Mouse (Mus musculus) cortical plate, adult 2 months (tissue): ENCODE results near the gene Gpatch4. TPM values are rescaled to one million over a fixed set of nuclear protein-coding genes. Genes with fewer than 3 reads are reported as not detected.
A peak's percentile ranks its signal among the peaks of the same experiment; 100 is the strongest.

Source experiments
- H3K27ac ChIP-seq: fragments of 200-500 bp; 2 replicates; pipeline ENCODE4 v1.5.1; 2012; ENCODE audit warnings: low read length, control low read depth, inconsistent platforms; ENCODE audit not compliant: insufficient read depth
- H3K4me1 ChIP-seq: fragments of 200-500 bp; 2 replicates; pipeline ENCODE4 v1.6.1; 2011; ENCODE audit warnings: low read length; ENCODE audit not compliant: control insufficient read depth, insufficient read depth
- H3K4me3 ChIP-seq: fragments of 200-500 bp; 2 replicates; pipeline ENCODE4 v1.5.1; 2011; ENCODE audit warnings: mild to moderate bottlenecking, low read length, control low read depth; ENCODE audit not compliant: insufficient read depth
- CTCF ChIP-seq: fragments of 200-500 bp; IDR thresholded peaks from 2 replicates; pipeline ENCODE4 v1.5.1; 2011; ENCODE audit warnings: mild to moderate bottlenecking, control low read depth, low read length; ENCODE audit not compliant: insufficient read depth; ENCODE audit errors: extremely low read depth
- POLR2A ChIP-seq: fragments of 200-500 bp; IDR thresholded peaks from 2 replicates; pipeline ENCODE4 v1.6.1; 2011; ENCODE audit warnings: mild to moderate bottlenecking, low read length, control low read depth; ENCODE audit not compliant: insufficient read depth; ENCODE audit errors: extremely low read depth
- polyA plus RNA-seq: library from polyadenylated mRNA; depleted of rRNA; stranded (reverse); fragments of >200 nt; gene quantifications from 2 replicates; pipeline ENCODE4 v1.2.3, GENCODE M21; 2012; rRNA removed

Gene Gpatch4
- polyA plus RNA-seq, 1 experiment: 14.3 TPM

GRCm38 (mm10) chr3:88085459-88085858 lies 42.6 kb downstream of the Gpatch4 start:
- TF ChIP-seq POLR2A (no peak), CTCF (no peak)
- Histone ChIP-seq H3K27ac (no peak overlapping the region), H3K4me3 (no peak overlapping the region), H3K4me1 (no peaks in the 10 kb centered on the region)

GRCm38 (mm10) chr3:88087688-88088087 lies 44.8 kb downstream of the Gpatch4 start:
- H3K27ac ChIP-seq: no peak overlapping the region
- H3K4me1 ChIP-seq: no peaks in the 10 kb centered on the region
- no peak overlapping the region for H3K4me3 ChIP-seq
- TF ChIP-seq CTCF: peak; percentile 67
- no peak for TF ChIP-seq POLR2A

GRCm38 (mm10) chr3:88090106-88090505 lies 47.2 kb downstream of the Gpatch4 start:
- Histone ChIP-seq H3K4me1 (no peaks in the 10 kb centered on the region), H3K4me3 (no peak overlapping the region), H3K27ac (no peak overlapping the region)
- TF ChIP-seq CTCF (no peak), POLR2A (no peak)

GRCm38 (mm10) chr3:88090616-88091015 lies 47.7 kb downstream of the Gpatch4 start:
- Histone ChIP-seq H3K4me3 (no peak overlapping the region), H3K4me1 (no peaks in the 10 kb centered on the region), H3K27ac (no peak overlapping the region)
- TF ChIP-seq POLR2A: no peak
- no peak for TF ChIP-seq CTCF

GRCm38 (mm10) chr3:88094126-88094525 lies 51.2 kb downstream of the Gpatch4 start:
- TF ChIP-seq POLR2A (no peak), CTCF (no peak)
- no peak overlapping the region for H3K4me3 ChIP-seq
- H3K4me1 ChIP-seq: no peaks in the 10 kb centered on the region
- H3K27ac ChIP-seq: no peak overlapping the region

- TF ChIP-seq CTCF: no peak
- TF ChIP-seq POLR2A: no peak
- Histone ChIP-seq H3K4me3 (no peak overlapping the region), H3K27ac (no peak overlapping the region), H3K4me1 (no peaks in the 10 kb centered on the region)
Measured at GRCm38 (mm10) chr3:88097666-88098065, 54.8 kb downstream of the Gpatch4 start.

GRCm38 (mm10) chr3:88100251-88100650 lies 57.3 kb downstream of the Gpatch4 start:
- Histone ChIP-seq H3K4me1 (no peaks in the 10 kb centered on the region), H3K4me3 (no peak overlapping the region), H3K27ac (no peak overlapping the region)
- TF ChIP-seq CTCF: no peak
- TF ChIP-seq POLR2A: no peak

GRCm38 (mm10) chr3:88101736-88102135 lies 58.8 kb downstream of the Gpatch4 start:
- no peak overlapping the region for H3K27ac ChIP-seq
- no peaks in the 10 kb centered on the region for H3K4me1 ChIP-seq
- no peak for TF ChIP-seq POLR2A
- no peak for TF ChIP-seq CTCF
- H3K4me3 ChIP-seq: no peak overlapping the region

GRCm38 (mm10) chr3:88102196-88102595 lies 59.3 kb downstream of the Gpatch4 start:
- Histone ChIP-seq H3K4me3 (no peak overlapping the region), H3K27ac (no peak overlapping the region), H3K4me1 (no peaks in the 10 kb centered on the region)
- TF ChIP-seq CTCF: no peak
- TF ChIP-seq POLR2A: no peak

GRCm38 (mm10) chr3:88102611-88103010 lies 59.7 kb downstream of the Gpatch4 start:
- H3K4me3 ChIP-seq: no peak overlapping the region
- no peak overlapping the region for H3K27ac ChIP-seq
- no peaks in the 10 kb centered on the region for H3K4me1 ChIP-seq
- no peak for TF ChIP-seq POLR2A
- TF ChIP-seq CTCF: no peak

Other genes with a start within 250 kb of the Gpatch4 start
- gene Ntrk1, start 247.9 kb upstream of the Gpatch4 start, polyA plus RNA-seq: 0.40 TPM in 1 of 2 replicates, not detected in the other
- gene Insrr, start 246.2 kb upstream of the Gpatch4 start, polyA plus RNA-seq: 0.25 and 0.27 TPM in 2 replicates
- gene Pear1, start 218.8 kb upstream of the Gpatch4 start, polyA plus RNA-seq: 9.6 and 9.9 TPM in 2 replicates
- gene Sh2d2a, start 196.4 kb upstream of the Gpatch4 start, polyA plus RNA-seq: 0.04 TPM in 1 of 2 replicates, not detected in the other
- 36.6 and 37.2 TPM in 2 replicates for gene Prcc, start 157.5 kb upstream of the Gpatch4 start, polyA plus RNA-seq
- gene Hdgf, start 136.8 kb upstream of the Gpatch4 start, polyA plus RNA-seq: 169 and 175 TPM in 2 replicates
- gene Mrpl24, start 123.6 kb upstream of the Gpatch4 start, polyA plus RNA-seq: 69.2 and 72.4 TPM in 2 replicates
- 11.3 and 12.0 TPM in 2 replicates for gene Isg20l2, start 112.8 kb upstream of the Gpatch4 start, polyA plus RNA-seq
- gene Rrnad1, start 112.4 kb upstream of the Gpatch4 start, polyA plus RNA-seq: 45.0 and 48.7 TPM in 2 replicates
- 5.2 and 6.2 TPM in 2 replicates for gene Crabp2, start 94.4 kb upstream of the Gpatch4 start, polyA plus RNA-seq
- gene Nes, start 72.0 kb upstream of the Gpatch4 start, polyA plus RNA-seq: 3.1 and 3.6 TPM in 2 replicates
- gene Bcan, start 42.9 kb upstream of the Gpatch4 start, polyA plus RNA-seq: 378 and 380 TPM in 2 replicates
- 38.5 and 52.4 TPM in 2 replicates for gene Hapln2, start 15.5 kb upstream of the Gpatch4 start, polyA plus RNA-seq
- 93.2 and 94.3 TPM in 2 replicates for gene Naxe, start 15.4 kb downstream of the Gpatch4 start, polyA plus RNA-seq
- gene Ttc24, start 35.2 kb downstream of the Gpatch4 start, polyA plus RNA-seq: not detected in 2 replicates
- gene Iqgap3, start 38.9 kb downstream of the Gpatch4 start, polyA plus RNA-seq: 0.59 and 0.96 TPM in 2 replicates
- gene Mef2d, start 99.3 kb downstream of the Gpatch4 start, polyA plus RNA-seq: 128 and 131 TPM in 2 replicates
- not detected in 2 replicates for gene Rhbg, start 211.6 kb downstream of the Gpatch4 start, polyA plus RNA-seq
- 0.08 TPM in 1 of 2 replicates, not detected in the other for gene Gm38392, start 244.1 kb downstream of the Gpatch4 start, polyA plus RNA-seq